Mouse (Mus musculus) spleen, adult 2 months (tissue): ENCODE measurements around the gene Prpsap1.

Experiments
- CTCF ChIP-seq: fragments of 200-500 bp; IDR thresholded peaks from 2 replicates; pipeline ENCODE4 v1.5.1; 2011; ENCODE audit warnings: mild to moderate bottlenecking, inconsistent platforms; ENCODE audit not compliant: insufficient read depth, insufficient read length, insufficient replicate concordance; ENCODE audit errors: extremely low read depth
- POLR2A ChIP-seq: fragments of 200-500 bp; IDR thresholded peaks from 2 replicates; pipeline ENCODE4 v1.6.1; 2011; ENCODE audit warnings: low read depth, low read length, inconsistent platforms

- TF ChIP-seq CTCF (no peak; the same call in 1 of the 2 replicates), POLR2A (no peak)
Observed at GRCm38 (mm10) chr11:116488693-116489375, 5.2 kb downstream of the Prpsap1 start.
